Mouse (Mus musculus) midbrain, postnatal 0 days (tissue): Measurements from ENCODE around the gene Wwp2. TPM values are rescaled to one million over a fixed set of nuclear protein-coding genes. Genes with fewer than 3 reads are reported as not detected.

Experiments
- ATAC-seq: fragments of 200-750 bp; cut with Nextera tagmentation; 2 replicates; pipeline ENCODE4 v1.8.0; 2017; ENCODE audit warnings: moderate number of reproducible peaks, mild to moderate bottlenecking, moderate TSS enrichment, moderate library complexity; ENCODE audit not compliant: low FRiP score
- DNase-seq: peaks from one replicate; pipeline ENCODE4 v3.0.0-alpha.2; 2015; ENCODE audit warnings: low spot score
- H3K27ac ChIP-seq: fragments of 300-500 bp; sonication (generic); 2 replicates; pipeline ENCODE4 v1.5.1; 2014; ENCODE audit warnings: low read depth, mild to moderate bottlenecking, low read length, mixed read lengths
- H3K27me3 ChIP-seq: fragments of 300-500 bp; sonication (generic); 2 replicates; pipeline ENCODE4 v1.6.1; 2014; ENCODE audit warnings: low read length, control low read depth, mixed read lengths; ENCODE audit not compliant: insufficient read depth
- H3K36me3 ChIP-seq: fragments of 300-500 bp; sonication (generic); 2 replicates; pipeline ENCODE4 v1.6.1; 2014; ENCODE audit warnings: low read length, control low read depth, mixed read lengths; ENCODE audit not compliant: insufficient read depth
- H3K4me1 ChIP-seq: fragments of 300-500 bp; sonication (generic); 2 replicates; pipeline ENCODE4 v1.6.1; 2014; ENCODE audit warnings: mild to moderate bottlenecking, control low read depth, antibody characterized with exemption, low read length, mixed read lengths; ENCODE audit not compliant: insufficient read depth
- H3K4me2 ChIP-seq: fragments of 300-500 bp; sonication (generic); 2 replicates; pipeline ENCODE4 v1.6.1; 2014; ENCODE audit warnings: low read depth, mild to moderate bottlenecking, low read length, mixed read lengths; ENCODE audit not compliant: poor library complexity, severe bottlenecking
- H3K4me3 ChIP-seq: fragments of 300-500 bp; sonication (generic); 2 replicates; pipeline ENCODE4 v1.5.1; 2014; ENCODE audit warnings: low read depth, mild to moderate bottlenecking, low read length, moderate library complexity
- H3K9ac ChIP-seq: fragments of 300-500 bp; sonication (generic); replicated peaks from 2 replicates; pipeline ENCODE4 v1.6.1; 2014; ENCODE audit warnings: mild to moderate bottlenecking, low read length, moderate library complexity, mixed read lengths; ENCODE audit not compliant: poor library complexity, severe bottlenecking
- H3K9me3 ChIP-seq: fragments of 300-500 bp; sonication (generic); 2 replicates; pipeline ENCODE4 v1.6.1; 2016; ENCODE audit warnings: low read length, control low read depth
- CTCF ChIP-seq: IDR thresholded peaks from 2 replicates; pipeline ENCODE4 v1.5.1; 2016; ENCODE audit warnings: antibody characterized with exemption, mild to moderate bottlenecking
- WGBS: fragments of 180-500 bp; shearing (Covaris S2); extraction: QIAGEN DNeasy Blood & Tissue Kit; methylation state at CpG from one replicate; pipeline ENCODE4 v1.1.7; 2014; 5-methylcytosine and 5-hydroxymethylcytosine counted together
- polyA plus RNA-seq: library from polyadenylated mRNA; unstranded; fragments of >200 nt; fragmentation: Nextera tagmentation; extraction: Ambion mirVana; gene quantifications from 2 replicates; pipeline ENCODE4 v1.2.1, GENCODE M21; 2015
- total RNA-seq: library from RNA; depleted of rRNA; stranded (reverse); fragments of >200 nt; gene quantifications from 2 replicates; pipeline ENCODE4 v1.2.3, GENCODE M21; 2014

Wwp2 gene
- total and polyA plus RNA-seq, 2 experiments from 2014 or later: 36.2 to 44.2 TPM

- TF ChIP-seq CTCF: no peak
- Histone ChIP-seq H3K9me3 (no peaks in the 10 kb centered on the region), H3K9ac (no peak overlapping the region), H3K4me1 (no peaks in the 10 kb centered on the region), H3K27me3 (no peaks in the 10 kb centered on the region), H3K4me3 (no peak overlapping the region), H3K27ac (no peak overlapping the region), H3K36me3 (peaks cover 42% of the 10 kb centered on the region), H3K4me2 (no peak overlapping the region)
- DNase-seq: no peak
- ATAC-seq: no peak
- WGBS: 89% methylated on average over 4 of the region's 4 CpGs
Measured at GRCm38 (mm10) chr8:107577640-107578039, 141.5 kb downstream of the Wwp2 start.

- no peak for ATAC-seq
- no peak for DNase-seq
- Histone ChIP-seq H3K9ac (no peak overlapping the region), H3K36me3 (peaks cover 47% of the 10 kb centered on the region), H3K27me3 (no peaks in the 10 kb centered on the region), H3K4me3 (no peak overlapping the region), H3K27ac (no peak overlapping the region), H3K9me3 (no peaks in the 10 kb centered on the region), H3K4me1 (no peaks in the 10 kb centered on the region), H3K4me2 (no peak overlapping the region)
- 91% methylated on average over 8 of the region's 8 CpGs for WGBS
- no peak for TF ChIP-seq CTCF
Measured at GRCm38 (mm10) chr8:107578132-107578531, 142.0 kb downstream of the Wwp2 start.

- Histone ChIP-seq H3K9ac (no peak overlapping the region), H3K4me3 (no peak overlapping the region), H3K27me3 (no peaks in the 10 kb centered on the region), H3K4me1 (no peaks in the 10 kb centered on the region), H3K9me3 (no peaks in the 10 kb centered on the region), H3K27ac (no peak overlapping the region), H3K4me2 (no peak overlapping the region), H3K36me3 (peaks cover 51% of the 10 kb centered on the region)
- no peak for ATAC-seq
- 86% methylated on average over 8 of the region's 8 CpGs for WGBS
- no peak for DNase-seq
- TF ChIP-seq CTCF: no peak
Measured at GRCm38 (mm10) chr8:107578541-107578940, 142.4 kb downstream of the Wwp2 start.

GRCm38 (mm10) chr8:107580879-107581278, 144.7 kb downstream of the Wwp2 start:
- no peaks in the 10 kb centered on the region for H3K4me1 ChIP-seq
- no peaks in the 10 kb centered on the region for H3K9me3 ChIP-seq
- ATAC-seq (no peak), DNase-seq (no peak)
- TF ChIP-seq CTCF: no peak
- no peak overlapping the region for H3K4me2 ChIP-seq
- no peak overlapping the region for H3K27ac ChIP-seq
- H3K36me3 ChIP-seq: peaks cover 67% of the 10 kb centered on the region
- H3K9ac ChIP-seq: no peak overlapping the region
- H3K4me3 ChIP-seq: no peak overlapping the region
- no peaks in the 10 kb centered on the region for H3K27me3 ChIP-seq
- WGBS: 96% methylated on average over 13 of the region's 13 CpGs

- no peak for TF ChIP-seq CTCF
- H3K9me3 ChIP-seq: no peaks in the 10 kb centered on the region
- WGBS: 98% methylated on average over 4 of the region's 4 CpGs
Measured at GRCm38 (mm10) chr8:107581536-107581935, 145.4 kb downstream of the Wwp2 start.

GRCm38 (mm10) chr8:107582136-107582535, 146.0 kb downstream of the Wwp2 start:
- no peak for ATAC-seq
- no peak for DNase-seq

More at GRCm38 (mm10) chr8:107581536-107581935, 145.4 kb downstream of the Wwp2 start:
- ATAC-seq (no peak), DNase-seq (no peak)
- no peak overlapping the region for H3K27ac ChIP-seq
- peaks cover 67% of the 10 kb centered on the region for H3K36me3 ChIP-seq
- peaks cover 1% of the 10 kb centered on the region; the same call in 1 of the 2 replicates for H3K4me1 ChIP-seq
- H3K4me2 ChIP-seq: no peak overlapping the region
- H3K27me3 ChIP-seq: no peaks in the 10 kb centered on the region
- H3K4me3 ChIP-seq: no peak overlapping the region
- H3K9ac ChIP-seq: no peak overlapping the region

More at GRCm38 (mm10) chr8:107582136-107582535, 146.0 kb downstream of the Wwp2 start:
- H3K4me1 ChIP-seq: peaks cover 6% of the 10 kb centered on the region; the same call in 1 of the 2 replicates
- H3K27me3 ChIP-seq: no peaks in the 10 kb centered on the region
- no peak overlapping the region for H3K4me2 ChIP-seq
- H3K9me3 ChIP-seq: no peaks in the 10 kb centered on the region
- H3K9ac ChIP-seq: no peak overlapping the region
- no peak overlapping the region for H3K4me3 ChIP-seq
- WGBS: 94% methylated on average over 11 of the region's 11 CpGs
- no peak overlapping the region for H3K27ac ChIP-seq
- peaks cover 67% of the 10 kb centered on the region for H3K36me3 ChIP-seq
- TF ChIP-seq CTCF: no peak
